Comparison of ENCODE assay signal across 25 mouse cellular contexts in the genomic region with DNA sequence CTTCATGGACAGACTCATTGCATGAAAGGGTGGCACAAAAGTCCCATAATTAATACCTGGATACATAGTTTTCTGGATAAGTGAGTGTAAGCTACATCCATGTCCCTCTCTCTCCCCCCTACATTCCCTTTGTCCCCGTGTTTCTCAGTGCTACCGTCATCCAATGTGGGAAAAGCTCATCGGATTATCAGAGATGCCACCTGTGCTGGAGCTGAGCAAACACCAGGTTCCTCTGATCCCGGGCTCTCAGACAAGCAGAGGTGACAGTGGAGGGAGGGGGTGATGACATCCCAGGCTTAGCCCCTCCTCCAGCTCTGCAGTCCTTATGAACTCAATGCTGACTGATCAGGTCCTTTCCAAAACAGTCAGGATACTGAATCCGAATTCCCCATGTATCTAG. TPM values are rescaled to one million over a fixed set of nuclear protein-coding genes. Genes with fewer than 3 reads are reported as not detected.
A peak's percentile ranks its signal among the peaks of the same experiment; 100 is the strongest.
DNase-seq lines count a peak whose midpoint lies in the region; ATAC-seq lines count a peak whose summit lies in the region.
"Had no signal": no experiment of that assay in that cellular context is flagged by ENCODE, and none has a peak within 500 bp of the region (broad histone marks: within the 10 kb centered on the region; RNA-seq: fewer than 3 reads in every experiment).

No protein-coding gene starts in this region.

- peaks cover 37% of the 10 kb centered on the region for H3K27me3 ChIP-seq in hindbrain, embryonic 12.5 days
- H3K27me3 ChIP-seq in hindbrain, embryonic 14.5 days (ENCODE audit: control insufficient read depth, insufficient read depth, low read length): peaks cover 19% of the 10 kb centered on the region
- H3K27me3 ChIP-seq in forebrain, embryonic 11.5 days (ENCODE audit: control insufficient read depth, insufficient read depth, low read length): peaks cover 11% of the 10 kb centered on the region

- WGBS in hindbrain, embryonic 12.5 days: 44% methylated on average over 5 of the region's 5 CpGs
- 41% methylated on average over 5 of the region's 5 CpGs for WGBS in hindbrain, embryonic 14.5 days
- 39% methylated on average over 5 of the region's 5 CpGs for WGBS in forebrain, embryonic 11.5 days

- H3K9ac ChIP-seq in hindbrain, embryonic 12.5 days: no peak overlapping the region
- H3K9ac ChIP-seq in hindbrain, embryonic 14.5 days: no peak overlapping the region
- no peak overlapping the region for H3K9ac ChIP-seq in forebrain, embryonic 11.5 days (ENCODE audit: low read length)
- H3K9ac ChIP-seq: embryonic facial prominence, embryonic 13.5 days; embryonic facial prominence, embryonic 15.5 days; forebrain, embryonic 13.5 days; forebrain, embryonic 15.5 days; forebrain, postnatal 0 days had no signal

- peaks cover 8% of the 10 kb centered on the region; the same call in 1 of the 2 replicates for H3K4me1 ChIP-seq in hindbrain, embryonic 12.5 days
- peaks cover 4% of the 10 kb centered on the region; the same call in 1 of the 2 replicates for H3K4me1 ChIP-seq in hindbrain, embryonic 14.5 days (replicated peaks; ENCODE audit: control insufficient read depth, insufficient read depth, low read length)
- H3K4me1 ChIP-seq in forebrain, embryonic 11.5 days (replicated peaks; ENCODE audit: control insufficient read depth, insufficient read depth, low read length): peaks cover 4% of the 10 kb centered on the region; the same call in 1 of the 2 replicates

- no peak overlapping the region for H3K27ac ChIP-seq in hindbrain, embryonic 12.5 days
- no peak overlapping the region for H3K27ac ChIP-seq in hindbrain, embryonic 14.5 days
- no peak overlapping the region for H3K27ac ChIP-seq in forebrain, embryonic 11.5 days (ENCODE audit: low read depth, low read length)
- H3K27ac ChIP-seq: embryonic facial prominence, embryonic 13.5 days; embryonic facial prominence, embryonic 15.5 days; forebrain, embryonic 10.5 days; forebrain, embryonic 13.5 days; forebrain, embryonic 15.5 days had no signal

- no peaks in the 10 kb centered on the region for H3K36me3 ChIP-seq in hindbrain, embryonic 12.5 days
- no peaks in the 10 kb centered on the region for H3K36me3 ChIP-seq in hindbrain, embryonic 14.5 days (replicated peaks; ENCODE audit: control insufficient read depth, insufficient read depth)
- no peaks in the 10 kb centered on the region for H3K36me3 ChIP-seq in forebrain, embryonic 11.5 days (ENCODE audit: control insufficient read depth, insufficient read depth, low read length)
- H3K36me3 ChIP-seq: embryonic facial prominence, embryonic 13.5 days; embryonic facial prominence, embryonic 15.5 days; forebrain, embryonic 10.5 days; forebrain, embryonic 15.5 days had no signal

- no peaks in the 10 kb centered on the region for H3K9me3 ChIP-seq in hindbrain, embryonic 12.5 days (replicated peaks)
- H3K9me3 ChIP-seq in hindbrain, embryonic 14.5 days (ENCODE audit: control insufficient read depth, low read length): no peaks in the 10 kb centered on the region
- no peaks in the 10 kb centered on the region for H3K9me3 ChIP-seq in forebrain, embryonic 11.5 days (ENCODE audit: control insufficient read depth, low read length)
- H3K9me3 ChIP-seq: embryonic facial prominence, embryonic 13.5 days; embryonic facial prominence, embryonic 15.5 days; forebrain, embryonic 10.5 days; forebrain, embryonic 13.5 days; forebrain, embryonic 15.5 days had no signal

- no peak for DNase-seq in hindbrain, embryonic 14.5 days (ENCODE audit: low spot score)
- DNase-seq in retina, postnatal 1 day: peak; percentile 53
- peak; percentile 35 for DNase-seq in retina, postnatal 7 days (ENCODE audit: low read depth, low spot score)
- DNase-seq in forebrain, embryonic 11.5 days (ENCODE audit: low spot score): no peak
- DNase-seq: adrenal gland, adult 2 months; adrenal gland, postnatal 10 days; adrenal gland, postnatal 25 days; cerebellum, adult 11 months; cerebellum, adult 18-20 months; cerebellum, adult 8-10 months; cerebellum, adult 9-11 months; cerebellum, postnatal 14 days; cerebellum, postnatal 36 days; embryo, embryonic 11 days; forebrain, postnatal 0 days had no signal

- no peak overlapping the region for H3K4me3 ChIP-seq in hindbrain, embryonic 12.5 days
- H3K4me3 ChIP-seq in hindbrain, embryonic 14.5 days (replicated peaks; ENCODE audit: low read length): no peak overlapping the region
- H3K4me3 ChIP-seq in forebrain, embryonic 11.5 days (ENCODE audit: low read depth, low read length): no peak overlapping the region
- H3K4me3 ChIP-seq: embryonic facial prominence, embryonic 13.5 days; embryonic facial prominence, embryonic 15.5 days; erythroblast, embryonic 14.5 days; forebrain, embryonic 13.5 days had no signal

- ATAC-seq in hindbrain, embryonic 12.5 days (ENCODE audit: low FRiP score): peak; percentile 21; the same call in 1 of the 2 replicates
- no peak for ATAC-seq in hindbrain, embryonic 14.5 days (ENCODE audit: low FRiP score)
- ATAC-seq in forebrain, embryonic 11.5 days (replicated peaks; ENCODE audit: low FRiP score): no peak

- H3K4me2 ChIP-seq in hindbrain, embryonic 12.5 days (replicated peaks): no peak overlapping the region
- H3K4me2 ChIP-seq in hindbrain, embryonic 14.5 days (replicated peaks): no peak overlapping the region
- H3K4me2 ChIP-seq in forebrain, embryonic 11.5 days (ENCODE audit: low read depth, low read length, severe bottlenecking): no peak overlapping the region
- H3K4me2 ChIP-seq: embryonic facial prominence, embryonic 13.5 days; embryonic facial prominence, embryonic 15.5 days had no signal

RNA-seq across cellular contexts. Expression of gene Cckbr, which starts 1.2 kb away (rescaled TPM):
- 0.46 and 0.92 TPM in 2 replicates for polyA plus RNA-seq in hindbrain, embryonic 12.5 days (2016; fragmentation: Nextera tagmentation; extraction: Ambion mirVana)
- polyA plus RNA-seq in hindbrain, embryonic 14.5 days (2014; fragmentation: Nextera tagmentation; extraction: Ambion mirVana): 3.8 and 4.0 TPM in 2 replicates
- polyA plus RNA-seq in forebrain, embryonic 11.5 days (2014; fragmentation: Nextera tagmentation; extraction: Ambion mirVana): 0.13 and 0.51 TPM in 2 replicates
- polyA plus RNA-seq: C2C12; erythroblast, embryonic 14.5 days had no signal

RNA-seq across cellular contexts. Expression of gene Cnga4, which starts 20.0 kb away (rescaled TPM):
- 0.19 TPM in 1 of 2 replicates, not detected in the other for polyA plus RNA-seq in hindbrain, embryonic 12.5 days (2016; fragmentation: Nextera tagmentation; extraction: Ambion mirVana)
- polyA plus RNA-seq in hindbrain, embryonic 14.5 days (2014; fragmentation: Nextera tagmentation; extraction: Ambion mirVana): not detected in 2 replicates
- polyA plus RNA-seq in forebrain, embryonic 11.5 days (2014; fragmentation: Nextera tagmentation; extraction: Ambion mirVana): 0.15 TPM in 1 of 2 replicates, not detected in the other
- polyA plus RNA-seq: C2C12; embryonic facial prominence, embryonic 11.5 days; embryonic facial prominence, embryonic 13.5 days; erythroblast, embryonic 14.5 days; forebrain, embryonic 13.5 days had no signal

RNA-seq across cellular contexts. Expression of gene Fam160a2, which starts 24.5 kb away (rescaled TPM):
- 41.6 and 44.7 TPM in 2 replicates for polyA plus RNA-seq in hindbrain, embryonic 12.5 days (2016; fragmentation: Nextera tagmentation; extraction: Ambion mirVana)
- 39.0 and 42.2 TPM in 2 replicates for polyA plus RNA-seq in hindbrain, embryonic 14.5 days (2014; fragmentation: Nextera tagmentation; extraction: Ambion mirVana)
- 45.0 and 47.4 TPM in 2 replicates for polyA plus RNA-seq in forebrain, embryonic 11.5 days (2014; fragmentation: Nextera tagmentation; extraction: Ambion mirVana)

RNA-seq across cellular contexts. Expression of gene Gm5901, which starts 49.5 kb away (rescaled TPM):
- polyA plus RNA-seq in hindbrain, embryonic 12.5 days (2016; fragmentation: Nextera tagmentation; extraction: Ambion mirVana): not detected in 2 replicates
- polyA plus RNA-seq in hindbrain, embryonic 14.5 days (2014; fragmentation: Nextera tagmentation; extraction: Ambion mirVana): not detected in 2 replicates
- not detected in 2 replicates for polyA plus RNA-seq in forebrain, embryonic 11.5 days (2014; fragmentation: Nextera tagmentation; extraction: Ambion mirVana)
- polyA plus RNA-seq: adrenal gland, adult 2 months; brain, embryonic 14.5 days; C2C12; embryonic facial prominence, embryonic 11.5 days; embryonic facial prominence, embryonic 13.5 days; embryonic facial prominence, embryonic 15.5 days; erythroblast, embryonic 14.5 days; forebrain, embryonic 10.5 days; forebrain, embryonic 13.5 days; forebrain, embryonic 15.5 days; forebrain, postnatal 0 days had no signal

RNA-seq across cellular contexts. Expression of gene Olfr692, which starts 56.3 kb away (rescaled TPM):
- not detected in 2 replicates for polyA plus RNA-seq in hindbrain, embryonic 12.5 days (2016; fragmentation: Nextera tagmentation; extraction: Ambion mirVana)
- not detected in 2 replicates for polyA plus RNA-seq in hindbrain, embryonic 14.5 days (2014; fragmentation: Nextera tagmentation; extraction: Ambion mirVana)
- polyA plus RNA-seq in forebrain, embryonic 11.5 days (2014; fragmentation: Nextera tagmentation; extraction: Ambion mirVana): not detected in 2 replicates
- polyA plus RNA-seq: adrenal gland, adult 2 months; brain, embryonic 14.5 days; C2C12; embryonic facial prominence, embryonic 11.5 days; embryonic facial prominence, embryonic 13.5 days; erythroblast, embryonic 14.5 days; forebrain, embryonic 10.5 days; forebrain, embryonic 13.5 days; forebrain, embryonic 15.5 days; forebrain, postnatal 0 days had no signal

Comparison
In these comparisons a context has a peak if more than half of its experiments do, and no peak if none do; other contexts are left out.
1. DNase-seq: peak in retina, postnatal 1 day (single experiment) and retina, postnatal 7 days (single experiment); none in hindbrain, embryonic 14.5 days (single experiment) and forebrain, embryonic 11.5 days (single experiment).